Mouse (Mus musculus) heart, postnatal 0 days (tissue): ENCODE results near the gene Gfra4.

Source experiments
- CTCF ChIP-seq: IDR thresholded peaks from 2 replicates; pipeline ENCODE4 v1.5.1; 2016; ENCODE audit warnings: antibody characterized with exemption, control low read depth, low read depth
- EP300 ChIP-seq: IDR thresholded peaks from 2 replicates; pipeline ENCODE4 v1.6.1; 2016; ENCODE audit warnings: antibody characterized with exemption, low read depth

GRCm38 (mm10) chr2:131044989-131045720 lies 2.3 kb upstream of the Gfra4 start:
- TF ChIP-seq EP300 (no peak), CTCF (no peak)
